Comparison of ENCODE assay signal across 13 mouse cellular contexts in the genomic region with DNA sequence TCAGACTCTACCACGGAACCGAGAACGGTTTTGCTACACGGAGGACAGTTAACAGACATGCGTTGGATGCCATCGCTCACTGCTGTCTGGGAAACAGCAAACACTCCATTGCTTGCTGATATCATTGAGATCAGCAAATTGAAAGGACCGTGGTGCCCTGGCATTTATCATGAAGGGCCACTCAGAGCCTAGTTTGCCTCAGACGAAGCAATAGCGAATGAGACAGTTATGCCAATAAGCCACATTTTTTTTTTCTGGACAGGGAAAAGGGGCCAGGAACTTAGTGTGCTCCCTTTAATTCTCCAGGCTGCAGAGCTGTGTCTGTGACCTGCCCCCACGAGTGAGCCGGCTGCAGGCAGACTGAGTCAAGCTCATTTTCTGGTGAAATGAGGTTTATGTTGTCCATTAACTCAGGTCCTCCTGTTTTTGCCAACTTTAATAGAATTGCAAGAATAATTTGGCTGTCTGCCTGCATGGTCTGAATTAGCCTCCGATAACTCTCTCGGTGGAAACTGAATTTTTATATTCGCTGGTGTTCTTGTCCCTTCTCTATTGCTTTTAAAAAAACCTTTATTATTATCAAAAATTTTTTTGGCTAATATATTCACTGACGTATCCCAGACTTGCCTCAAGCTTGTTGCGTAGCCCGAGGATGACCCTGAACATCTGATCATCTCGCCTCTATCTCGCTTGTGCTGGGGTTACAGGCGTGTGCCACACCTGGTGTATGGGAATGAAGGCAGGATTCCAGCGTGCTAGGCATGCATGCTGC. TPM values are rescaled to one million over a fixed set of nuclear protein-coding genes. Genes with fewer than 3 reads are reported as not detected.
DNase-seq lines count a peak whose midpoint lies in the region; TF ChIP-seq lines count a peak whose summit lies in the region.
"Had no signal": no experiment of that assay in that cellular context is flagged by ENCODE, and none has a peak within 500 bp of the region (broad histone marks: within the 10 kb centered on the region; RNA-seq: fewer than 3 reads in every experiment).

No protein-coding gene starts in this region.

- no peak for DNase-seq in layer of hippocampus, adult 2 months (ENCODE audit: low spot score in 2 of 2)
- no peak for DNase-seq in layer of hippocampus, adult 8-10 months (ENCODE audit: low spot score in 2 of 2)
- DNase-seq in Muller cell, postnatal 12 days (ENCODE audit: inconsistent ontology term), result peak; percentile 79
- DNase-seq in kidney, adult 18-20 months, result peak; percentile 68
- DNase-seq in kidney, postnatal 36 days, result peak; percentile 77 to 91
- DNase-seq in left cerebral cortex, adult 8-10 months (ENCODE audit: low spot score in 2 of 2), result no peak
- no peak for DNase-seq in ovary, postnatal 14 days (ENCODE audit: low spot score)
- DNase-seq: cerebellum, adult 9-10 months; heart, adult 2 months; thymus, adult 18-20 months had no signal

- no peak overlapping the region for H3K4me3 ChIP-seq in layer of hippocampus, adult 2 months
- H3K4me3 ChIP-seq: heart, adult 2 months; myocyte had no signal

- H3K27ac ChIP-seq in layer of hippocampus, adult 2 months, result peak overlapping the region; percentile 44; the same call in 1 of the 2 replicates
- H3K27ac ChIP-seq: heart, adult 2 months; liver, embryonic 14.5 days had no signal

- TF ChIP-seq CTCF in layer of hippocampus, adult 2 months (conservative IDR thresholded peaks at IDR 0.05), result no peak

RNA-seq across cellular contexts. Expression of gene Dclk3, which starts 35.0 kb away (rescaled TPM):
- 10 to 100 TPM; 14.4 to 19.3 TPM for total RNA-seq in layer of hippocampus, adult 2 months (2021)
- 10 to 100 TPM; 13.6 to 17.0 (median 14.9) TPM for total RNA-seq in layer of hippocampus, adult 8-10 months (2022)
- total RNA-seq in left cerebral cortex, adult 8-10 months (2022), result 10 to 100 TPM; 51.1 to 57.2 (median 55.9) TPM
- total RNA-seq: MEL had no signal

Comparison
In these comparisons a context has a peak if more than half of its experiments do, and no peak if none do; other contexts are left out.
1. DNase-seq: peak in Muller cell, postnatal 12 days (single experiment), kidney, adult 18-20 months (single experiment) and kidney, postnatal 36 days (2 of 2); none in layer of hippocampus, adult 2 months (0 of 2), layer of hippocampus, adult 8-10 months (0 of 2), left cerebral cortex, adult 8-10 months (0 of 2) and ovary, postnatal 14 days (single experiment).